Mouse (Mus musculus) erythroblast, embryonic 14.5 days (primary cell): Measurements from ENCODE around the gene Pced1b.

Source experiments
- GATA1 ChIP-seq: IDR thresholded peaks from 2 replicates; pipeline ENCODE4 v1.6.1; 2012; ENCODE audit warnings: low read length, inconsistent platforms, mixed read lengths
- TAL1 ChIP-seq: IDR thresholded peaks from 3 replicates; pipeline ENCODE4 v1.6.1; 2012; ENCODE audit warnings: low read length, inconsistent platforms, mixed read lengths

- TF ChIP-seq TAL1: no peak
- no peak for TF ChIP-seq GATA1
These were observed 62.6 kb downstream of the Pced1b start for GRCm38 (mm10) chr15:97309533-97309932.
